Mouse (Mus musculus): ENCODE results near the gene Mcf2l.
A peak's percentile ranks its signal among the peaks of the same experiment; 100 is the strongest.

Gene Mcf2l

GRCm38 (mm10) chr8:12873357-12874046, at the start of gene Mcf2l:
Gene Mcf2l (plus strand): TSS chr8:12873806.
- peak in 1 of 2 experiments; percentile 5 for DNase-seq

GRCm38 (mm10) chr8:12824562-12824961, 49.0 kb upstream of the Mcf2l start:
- no peak for DNase-seq

GRCm38 (mm10) chr8:12825236-12825635, 48.4 kb upstream of the Mcf2l start:
- DNase-seq: no peak

GRCm38 (mm10) chr8:12825686-12826237, 47.8 kb upstream of the Mcf2l start:
- DNase-seq: no peak

GRCm38 (mm10) chr8:12827124-12827523, 46.5 kb upstream of the Mcf2l start:
- no peak for DNase-seq

- DNase-seq: no peak
These were observed 45.3 kb upstream of the Mcf2l start for GRCm38 (mm10) chr8:12828298-12828697.

- no peak for DNase-seq
These were observed 44.2 kb upstream of the Mcf2l start for GRCm38 (mm10) chr8:12829381-12829780.

GRCm38 (mm10) chr8:12831659-12832589, 41.7 kb upstream of the Mcf2l start:
- DNase-seq: no peak

GRCm38 (mm10) chr8:12833616-12834015, 40.0 kb upstream of the Mcf2l start:
- no peak for DNase-seq

- no peak for DNase-seq
These were observed 32.8 kb upstream of the Mcf2l start for GRCm38 (mm10) chr8:12840834-12841233.

GRCm38 (mm10) chr8:12842342-12842995, 31.1 kb upstream of the Mcf2l start:
- no peak for DNase-seq

- DNase-seq: no peak
These were observed 29.2 kb upstream of the Mcf2l start for GRCm38 (mm10) chr8:12844347-12844950.

GRCm38 (mm10) chr8:12846447-12846846, 27.2 kb upstream of the Mcf2l start:
- DNase-seq: no peak

- no peak for DNase-seq
These were observed 22.4 kb upstream of the Mcf2l start for GRCm38 (mm10) chr8:12851241-12851640.

- no peak for DNase-seq
These were observed 17.6 kb upstream of the Mcf2l start for GRCm38 (mm10) chr8:12856038-12856437.

GRCm38 (mm10) chr8:12863061-12863460, 10.5 kb upstream of the Mcf2l start:
- DNase-seq: no peak

- DNase-seq: no peak
These were observed 10.0 kb upstream of the Mcf2l start for GRCm38 (mm10) chr8:12863608-12864007.

GRCm38 (mm10) chr8:12865790-12866189, 7.8 kb upstream of the Mcf2l start:
- no peak for DNase-seq

- no peak for DNase-seq
These were observed 3.9 kb upstream of the Mcf2l start for GRCm38 (mm10) chr8:12869661-12870060.

- no peak for DNase-seq
These were observed 3.0 kb upstream of the Mcf2l start for GRCm38 (mm10) chr8:12870656-12871055.

GRCm38 (mm10) chr8:12871461-12871860, 2.1 kb upstream of the Mcf2l start:
- no peak for DNase-seq

GRCm38 (mm10) chr8:12872983-12873356, 636 bp upstream of the Mcf2l start:
- no peak for DNase-seq

Measured in spleen, adult 18-20 months (tissue).